Mouse (Mus musculus): ENCODE results near the gene Ogdh.
A peak's percentile ranks its signal among the peaks of the same experiment; 100 is the strongest.

The Ogdh gene

GRCm38 (mm10) chr11:6404699-6405566, 113.5 kb downstream of the Ogdh start:
- DNase-seq (ENCODE audit: inconsistent age in 2 of 2, low spot score in 1 of 2): peak; percentile 64 to 80

GRCm38 (mm10) chr11:6405591-6406081, 114.2 kb downstream of the Ogdh start:
- DNase-seq (ENCODE audit: inconsistent age in 2 of 2, low spot score in 1 of 2): peak; percentile 56 to 84
